Mouse (Mus musculus) adrenal gland, postnatal 36 days (tissue): ENCODE measurements around the gene Smyd4. TPM values are rescaled to one million over a fixed set of nuclear protein-coding genes. Genes with fewer than 3 reads are reported as not detected.

ENCODE experiments used
- DNase-seq, 2 experiments: peaks; one replicate each; pipeline ENCODE4 v3.0.0; 2021; ENCODE audit warnings: mixed read lengths in 1 of 2
- microRNA-seq: library from miRNA; unstranded; fragments of <30 nt; microRNA quantifications from one replicate; pipeline ENCODE4 v1.2.0, GENCODE M21; 2021
- total RNA-seq, 2 experiments: library from RNA; stranded (reverse); gene quantifications; 2 replicates each; pipeline ENCODE4 v1.2.3; 2021

Smyd4 gene
- total RNA-seq, 2 experiments from 2014 or later = 9.9 to 10.9 TPM

DNA sequence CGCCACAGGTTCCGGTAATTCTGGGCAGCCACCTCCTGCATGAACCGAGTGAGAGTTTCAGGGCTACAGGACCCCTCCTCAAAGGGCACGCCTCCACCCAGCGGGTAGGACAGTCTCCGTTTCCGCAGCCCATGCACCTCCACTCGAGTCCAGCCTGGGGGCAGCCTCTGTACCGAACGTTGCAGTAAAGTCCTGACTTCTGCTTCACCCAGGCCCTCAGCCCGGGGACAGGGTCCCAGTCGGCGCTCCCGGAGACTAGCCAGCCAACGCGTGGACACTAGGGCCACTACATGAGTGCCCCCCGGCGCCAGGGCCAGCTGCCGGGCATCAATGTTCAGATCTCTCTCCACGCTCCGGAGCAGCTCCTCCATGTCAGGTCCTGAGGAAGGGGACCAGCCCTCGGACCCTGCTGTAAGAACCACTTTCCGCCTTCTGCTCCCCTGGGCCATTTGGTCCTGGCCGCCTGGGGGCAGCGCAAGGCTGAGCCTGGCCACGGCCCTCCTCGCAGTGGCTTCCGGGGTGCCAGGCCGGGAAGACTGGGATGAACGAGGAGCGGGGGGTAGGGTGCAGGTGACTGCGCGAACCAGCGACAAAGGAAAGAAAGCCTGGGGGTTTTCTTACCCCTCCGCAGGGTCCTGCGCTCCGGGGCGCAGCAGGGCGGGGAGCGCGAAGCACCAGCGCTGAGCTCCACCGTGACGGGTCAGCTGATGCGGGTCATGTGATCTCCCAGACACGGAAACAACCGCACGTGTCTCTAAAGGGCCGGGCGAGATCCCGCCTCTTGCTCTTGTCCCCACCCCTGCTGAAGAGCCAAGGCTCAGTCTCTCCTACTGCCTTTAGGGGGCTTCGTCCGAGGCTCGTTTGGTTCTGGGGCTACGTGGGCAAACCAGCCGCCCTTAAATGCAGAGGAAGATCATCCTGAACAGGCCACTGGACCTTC lies 106.0 kb downstream of the Smyd4 start, which contains the start of gene Wdr81:
TSS of gene Wdr81 (minus strand) at position 727 of the 940 bp plus-strand sequence.
- DNase-seq = peak; percentile 91 to 93

Small RNA genes within 50 kb of the gene (microRNA-seq; reads per million reads assigned to microRNA genes)
- not detected for gene Gm47300

Other genes starting within 250 kb of the Smyd4 start
- 1 to 10 TPM; 8.3 to 9.0 TPM for gene Hic1, start 178.9 kb upstream of the Smyd4 start, total RNA-seq
- 10 to 100 TPM; 20.7 to 22.4 TPM for gene Ovca2, start 169.6 kb upstream of the Smyd4 start, total RNA-seq
- 10 to 100 TPM; 29.8 to 30.6 TPM for gene Dph1, start 157.2 kb upstream of the Smyd4 start, total RNA-seq
- 10 to 100 TPM; 37.3 to 53.0 TPM for gene Rtn4rl1, start 154.7 kb upstream of the Smyd4 start, total RNA-seq
- gene Rpa1, start 109 bp upstream of the Smyd4 start, total RNA-seq = 10 to 100 TPM; 51.3 to 56.1 TPM
- gene Serpinf1, start 74.3 kb downstream of the Smyd4 start, total RNA-seq = 10 to 100 TPM; 21.7 to 32.9 TPM
- gene Serpinf2, start 91.2 kb downstream of the Smyd4 start, total RNA-seq = under 1 TPM in 1 of 2 experiments, not detected in 1; 0.46 TPM
- gene Wdr81, start 106.3 kb downstream of the Smyd4 start, total RNA-seq = 10 to 100 TPM; 12.0 to 18.2 TPM
- 10 to 100 TPM; 10.1 to 14.3 TPM for gene Tlcd2, start 113.3 kb downstream of the Smyd4 start, total RNA-seq
- 100 to 1,000 TPM; 146 to 161 TPM for gene Prpf8, start 138.4 kb downstream of the Smyd4 start, total RNA-seq
- 10 to 100 TPM in 1 of 2 experiments, 1 to 10 TPM in 1; 9.3 to 11.5 TPM for gene Rilp, start 161.7 kb downstream of the Smyd4 start, total RNA-seq
- gene Scarf1, start 165.1 kb downstream of the Smyd4 start, total RNA-seq = 1 to 10 TPM; 8.7 TPM
- 10 to 100 TPM; 21.4 TPM for gene Slc43a2, start 183.3 kb downstream of the Smyd4 start, total RNA-seq
- gene Pitpna, start 239.7 kb downstream of the Smyd4 start, total RNA-seq = 100 to 1,000 TPM; 169 to 177 TPM